Mouse (Mus musculus) lung, postnatal 0 days (tissue): ENCODE measurements at regions not wholly inside any gene's neighbourhood (a gene's known extent, or its start where the extent isn't known, plus 50 kb on each side); places are given as distances from the start of the nearest gene placed in this dataset.

ENCODE experiments used
- CTCF ChIP-seq: IDR thresholded peaks from 2 replicates; pipeline ENCODE4 v1.5.1; 2016; ENCODE audit warnings: antibody characterized with exemption, mild to moderate bottlenecking
- EP300 ChIP-seq: IDR thresholded peaks from 2 replicates; pipeline ENCODE4 v1.6.1; 2016; ENCODE audit warnings: antibody characterized with exemption, mild to moderate bottlenecking, control low read depth

- TF ChIP-seq EP300 (no peak), CTCF (peak; percentile 64)
Measured at GRCm38 (mm10) chr16:58281474-58281873, 126.8 kb upstream of the Dcbld2 start.
